Comparison of ENCODE assay signal across 8 mouse cellular contexts in genomic region chr6:134620846-134621551, GRCm38 (mm10). TPM values are rescaled to one million over a fixed set of nuclear protein-coding genes. Genes with fewer than 3 reads are reported as not detected.
DNase-seq lines count a peak whose midpoint lies in the region; ATAC-seq and TF ChIP-seq lines count a peak whose summit lies in the region.

No protein-coding gene starts in this region.

- no peak overlapping the region for H3K4me3 ChIP-seq in neural tube, embryonic 11.5 days (ENCODE audit: low read depth, low read length)
- no peak overlapping the region for H3K4me3 ChIP-seq in neural tube, embryonic 15.5 days (replicated peaks)
- H3K4me3 ChIP-seq in kidney, embryonic 15.5 days (replicated peaks), result no peak overlapping the region
- H3K4me3 ChIP-seq in lung, postnatal 0 days (ENCODE audit: low read depth, low read length), result no peak overlapping the region
- H3K4me3 ChIP-seq in forebrain, embryonic 14.5 days (ENCODE audit: low read depth, low read length), result no peak overlapping the region

- 67% methylated on average over 6 of the region's 6 CpGs for WGBS in neural tube, embryonic 11.5 days
- 72% methylated on average over 6 of the region's 6 CpGs for WGBS in neural tube, embryonic 15.5 days
- 68% methylated on average over 6 of the region's 6 CpGs for WGBS in kidney, embryonic 15.5 days
- 64% methylated on average over 6 of the region's 6 CpGs for WGBS in lung, postnatal 0 days
- WGBS in forebrain, embryonic 14.5 days, result 71% methylated on average over 6 of the region's 6 CpGs

- ATAC-seq in neural tube, embryonic 11.5 days (ENCODE audit: insufficient read depth, low FRiP score, low TSS enrichment), result no peak
- ATAC-seq in neural tube, embryonic 15.5 days (ENCODE audit: low FRiP score), result no peak
- ATAC-seq in kidney, embryonic 15.5 days (replicated peaks; ENCODE audit: low FRiP score), result no peak
- ATAC-seq in lung, postnatal 0 days, result no peak
- no peak for ATAC-seq in forebrain, embryonic 14.5 days

- no peak overlapping the region for H3K9ac ChIP-seq in neural tube, embryonic 11.5 days (ENCODE audit: low read length)
- H3K9ac ChIP-seq in neural tube, embryonic 15.5 days (replicated peaks), result no peak overlapping the region
- no peak overlapping the region for H3K9ac ChIP-seq in kidney, embryonic 15.5 days
- no peak overlapping the region for H3K9ac ChIP-seq in lung, postnatal 0 days (replicated peaks; ENCODE audit: low read depth)
- H3K9ac ChIP-seq in forebrain, embryonic 14.5 days (ENCODE audit: low read length), result no peak overlapping the region

- H3K4me1 ChIP-seq in neural tube, embryonic 11.5 days (ENCODE audit: control insufficient read depth, insufficient read depth, low read length), result no peaks in the 10 kb centered on the region
- no peaks in the 10 kb centered on the region for H3K4me1 ChIP-seq in neural tube, embryonic 15.5 days
- peaks cover 4% of the 10 kb centered on the region; the same call in 1 of the 2 replicates for H3K4me1 ChIP-seq in kidney, embryonic 15.5 days
- H3K4me1 ChIP-seq in lung, postnatal 0 days (ENCODE audit: insufficient read depth, low read depth, low read length), result no peaks in the 10 kb centered on the region
- H3K4me1 ChIP-seq in forebrain, embryonic 14.5 days (ENCODE audit: control insufficient read depth, insufficient read depth, low read length), result no peaks in the 10 kb centered on the region

- no peaks in the 10 kb centered on the region for H3K27me3 ChIP-seq in neural tube, embryonic 11.5 days (ENCODE audit: control insufficient read depth, insufficient read depth, low read length)
- no peaks in the 10 kb centered on the region for H3K27me3 ChIP-seq in neural tube, embryonic 15.5 days (replicated peaks)
- no peaks in the 10 kb centered on the region for H3K27me3 ChIP-seq in kidney, embryonic 15.5 days
- H3K27me3 ChIP-seq in lung, postnatal 0 days (replicated peaks; ENCODE audit: insufficient read depth, low read length), result no peaks in the 10 kb centered on the region
- H3K27me3 ChIP-seq in forebrain, embryonic 14.5 days (replicated peaks; ENCODE audit: control insufficient read depth, insufficient read depth, low read length), result no peaks in the 10 kb centered on the region

- no peak for TF ChIP-seq EP300 in lung, postnatal 0 days (IDR thresholded peaks at IDR 0.05)

- DNase-seq in cerebellum, postnatal 10 days, result peak; percentile 45 to 51
- no peak for DNase-seq in cerebellum, adult 11 months
- DNase-seq in neural tube, embryonic 11.5 days (ENCODE audit: low spot score), result peak; percentile 27
- no peak for DNase-seq in lung, postnatal 0 days (ENCODE audit: low spot score)
- DNase-seq in thymus, postnatal 4 days, result peak; percentile 74
- DNase-seq in forebrain, embryonic 14.5 days (ENCODE audit: low spot score), result no peak

- no peaks in the 10 kb centered on the region for H3K9me3 ChIP-seq in neural tube, embryonic 11.5 days (ENCODE audit: control insufficient read depth, low read length)
- no peaks in the 10 kb centered on the region for H3K9me3 ChIP-seq in neural tube, embryonic 15.5 days (replicated peaks)
- H3K9me3 ChIP-seq in kidney, embryonic 15.5 days (replicated peaks), result no peaks in the 10 kb centered on the region
- H3K9me3 ChIP-seq in lung, postnatal 0 days (ENCODE audit: low read length), result no peaks in the 10 kb centered on the region
- no peaks in the 10 kb centered on the region for H3K9me3 ChIP-seq in forebrain, embryonic 14.5 days (replicated peaks; ENCODE audit: control insufficient read depth, low read length)

- no peak overlapping the region for H3K27ac ChIP-seq in neural tube, embryonic 11.5 days (ENCODE audit: low read depth, low read length)
- H3K27ac ChIP-seq in neural tube, embryonic 15.5 days (replicated peaks), result no peak overlapping the region
- peak overlapping the region; percentile 38; the same call in 1 of the 2 replicates for H3K27ac ChIP-seq in kidney, embryonic 15.5 days
- no peak overlapping the region; the same call in 1 of the 2 replicates for H3K27ac ChIP-seq in lung, postnatal 0 days (ENCODE audit: low read length)
- no peak overlapping the region for H3K27ac ChIP-seq in forebrain, embryonic 14.5 days (ENCODE audit: low read depth, low read length)

- no peak overlapping the region for H3K4me2 ChIP-seq in neural tube, embryonic 11.5 days (ENCODE audit: low read depth)
- no peak overlapping the region for H3K4me2 ChIP-seq in neural tube, embryonic 15.5 days
- no peak overlapping the region for H3K4me2 ChIP-seq in kidney, embryonic 15.5 days
- no peak overlapping the region for H3K4me2 ChIP-seq in lung, postnatal 0 days (replicated peaks; ENCODE audit: low read depth, low read length)
- no peak overlapping the region for H3K4me2 ChIP-seq in forebrain, embryonic 14.5 days (ENCODE audit: low read length)

- TF ChIP-seq CTCF in lung, postnatal 0 days (IDR thresholded peaks at IDR 0.05), result peak; percentile 73

- H3K36me3 ChIP-seq in neural tube, embryonic 11.5 days (ENCODE audit: control insufficient read depth, insufficient read depth, low read length), result no peaks in the 10 kb centered on the region
- no peaks in the 10 kb centered on the region for H3K36me3 ChIP-seq in neural tube, embryonic 15.5 days
- H3K36me3 ChIP-seq in kidney, embryonic 15.5 days, result no peaks in the 10 kb centered on the region
- no peaks in the 10 kb centered on the region for H3K36me3 ChIP-seq in lung, postnatal 0 days (ENCODE audit: insufficient read depth, low read length)
- H3K36me3 ChIP-seq in forebrain, embryonic 14.5 days (ENCODE audit: control insufficient read depth, insufficient read depth, low read length), result no peaks in the 10 kb centered on the region

RNA-seq across cellular contexts. Expression of gene Mansc1, which starts 11.3 kb away (rescaled TPM):
- polyA plus RNA-seq in neural tube, embryonic 11.5 days (2014; fragmentation: Nextera tagmentation; extraction: Ambion mirVana), result 0.55 and 0.72 TPM in 2 replicates
- polyA plus RNA-seq in neural tube, embryonic 15.5 days (2015; fragmentation: Nextera tagmentation; extraction: Ambion mirVana), result 0.99 and 2.0 TPM in 2 replicates
- 6.9 and 7.0 TPM in 2 replicates for polyA plus RNA-seq in kidney, embryonic 15.5 days (2015; fragmentation: Nextera tagmentation; extraction: Ambion mirVana)
- polyA plus RNA-seq in lung, postnatal 0 days (2015; fragmentation: Nextera tagmentation; extraction: Ambion mirVana), result 9.9 and 10.1 TPM in 2 replicates
- polyA plus RNA-seq in forebrain, embryonic 14.5 days (2014; fragmentation: Nextera tagmentation; extraction: Ambion mirVana), result 0.88 and 0.94 TPM in 2 replicates

RNA-seq across cellular contexts. Expression of gene Borcs5, which starts 18.3 kb away (rescaled TPM):
- polyA plus RNA-seq in neural tube, embryonic 11.5 days (2014; fragmentation: Nextera tagmentation; extraction: Ambion mirVana), result 27.8 and 32.1 TPM in 2 replicates
- 36.1 and 44.3 TPM in 2 replicates for polyA plus RNA-seq in neural tube, embryonic 15.5 days (2015; fragmentation: Nextera tagmentation; extraction: Ambion mirVana)
- 15.8 and 16.4 TPM in 2 replicates for polyA plus RNA-seq in kidney, embryonic 15.5 days (2015; fragmentation: Nextera tagmentation; extraction: Ambion mirVana)
- 14.6 and 18.4 TPM in 2 replicates for polyA plus RNA-seq in lung, postnatal 0 days (2015; fragmentation: Nextera tagmentation; extraction: Ambion mirVana)
- 45.8 and 49.4 TPM in 2 replicates for polyA plus RNA-seq in forebrain, embryonic 14.5 days (2014; fragmentation: Nextera tagmentation; extraction: Ambion mirVana)

RNA-seq across cellular contexts. Expression of gene Lrp6, which starts 54.2 kb away (rescaled TPM):
- 27.3 and 29.2 TPM in 2 replicates for polyA plus RNA-seq in neural tube, embryonic 11.5 days (2014; fragmentation: Nextera tagmentation; extraction: Ambion mirVana)
- polyA plus RNA-seq in neural tube, embryonic 15.5 days (2015; fragmentation: Nextera tagmentation; extraction: Ambion mirVana), result 14.6 and 17.9 TPM in 2 replicates
- polyA plus RNA-seq in kidney, embryonic 15.5 days (2015; fragmentation: Nextera tagmentation; extraction: Ambion mirVana), result 34.5 and 37.5 TPM in 2 replicates
- 17.0 and 18.7 TPM in 2 replicates for polyA plus RNA-seq in lung, postnatal 0 days (2015; fragmentation: Nextera tagmentation; extraction: Ambion mirVana)
- polyA plus RNA-seq in forebrain, embryonic 14.5 days (2014; fragmentation: Nextera tagmentation; extraction: Ambion mirVana), result 20.9 TPM in 2 replicates

Comparison
In these comparisons a context has a peak if more than half of its experiments do, and no peak if none do; other contexts are left out.
1. DNase-seq: peak in cerebellum, postnatal 10 days (2 of 2), neural tube, embryonic 11.5 days (single experiment) and thymus, postnatal 4 days (single experiment); none in cerebellum, adult 11 months (single experiment), lung, postnatal 0 days (single experiment) and forebrain, embryonic 14.5 days (single experiment).